Mouse (Mus musculus): ENCODE results near the gene Spryd3. TPM values are rescaled to one million over a fixed set of nuclear protein-coding genes. Genes with fewer than 3 reads are reported as not detected.
"Not testable (repeated sequence)": the region's sequence is repeated elsewhere in the genome, so short reads cannot be mapped to it uniquely, and the experiment has no call there.

Spryd3 gene
- polyA plus RNA-seq, 1 experiment: 46.6 TPM

DNA sequence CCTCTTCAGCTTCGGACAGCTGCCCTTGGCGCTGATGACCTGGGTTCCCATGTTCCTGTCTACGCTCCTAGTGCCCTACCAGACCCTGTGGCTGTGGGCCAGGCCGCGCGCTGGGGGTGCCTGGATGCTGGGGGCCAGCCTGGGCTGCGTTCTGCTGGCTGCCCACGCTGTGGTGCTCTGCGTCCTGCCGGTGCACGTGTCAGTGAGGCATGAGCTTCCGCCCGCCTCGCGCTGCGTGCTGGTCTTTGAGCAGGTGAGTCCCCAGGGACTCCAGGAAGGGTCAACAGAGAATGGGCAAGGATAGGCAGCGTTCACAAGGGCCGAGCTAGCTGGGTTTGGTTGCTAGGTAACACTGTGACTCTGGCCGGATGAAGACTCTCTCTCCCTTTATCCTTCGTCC, 20.8 kb upstream of the Spryd3 start:
- peaks cover 5% of the 10 kb centered on the region for H3K4me1 ChIP-seq (ENCODE audit: control insufficient read depth, insufficient read depth, low read length)
- H3K27me3 ChIP-seq (ENCODE audit: control insufficient read depth, insufficient read depth, low read length): no peaks in the 10 kb centered on the region
- no peaks in the 10 kb centered on the region for H3K36me3 ChIP-seq (ENCODE audit: control insufficient read depth, insufficient read depth, low read length)
- no peak overlapping the region for H3K4me3 ChIP-seq (ENCODE audit: control insufficient read depth, low read depth, low read length)
- no peak for TF ChIP-seq POLR2A (IDR thresholded peaks at IDR 0.05; ENCODE audit: control insufficient read depth, low read depth, low read length)
- 0 out of 2 replicates have a peak, but pooled peaks have one; percentile 1 for TF ChIP-seq CTCF (IDR thresholded peaks at IDR 0.05; ENCODE audit: control insufficient read depth, insufficient read depth, insufficient replicate concordance, low read depth, low read length)
- no peak overlapping the region for H3K27ac ChIP-seq (ENCODE audit: control insufficient read depth, insufficient read depth, low read depth, low read length)

DNA sequence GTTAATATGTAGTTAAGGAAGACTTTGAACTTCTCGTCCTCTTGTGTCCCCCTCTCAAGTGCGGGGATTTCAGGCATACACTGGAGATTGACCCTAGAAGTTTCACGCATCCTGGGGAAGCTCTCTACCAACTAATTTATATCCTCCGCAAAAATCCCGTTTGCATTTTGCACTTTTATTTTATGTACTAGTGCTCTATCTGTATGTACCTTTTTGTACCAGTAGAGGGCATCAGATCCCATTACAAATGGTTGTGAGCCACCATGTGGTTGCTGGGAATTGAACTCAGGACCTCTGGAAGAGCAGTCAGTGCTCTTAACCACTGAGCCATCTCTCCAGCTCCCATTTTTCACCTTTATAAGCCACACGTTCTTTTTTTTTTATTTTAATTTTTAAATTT, 19.0 kb upstream of the Spryd3 start:
- H3K36me3 ChIP-seq (ENCODE audit: control insufficient read depth, insufficient read depth, low read length); H3K4me3 ChIP-seq (ENCODE audit: control insufficient read depth, low read depth, low read length); H3K4me1 ChIP-seq (ENCODE audit: control insufficient read depth, insufficient read depth, low read length); H3K27ac ChIP-seq (ENCODE audit: control insufficient read depth, insufficient read depth, low read depth, low read length); H3K27me3 ChIP-seq (ENCODE audit: control insufficient read depth, insufficient read depth, low read length): not testable (repeated sequence)

DNA sequence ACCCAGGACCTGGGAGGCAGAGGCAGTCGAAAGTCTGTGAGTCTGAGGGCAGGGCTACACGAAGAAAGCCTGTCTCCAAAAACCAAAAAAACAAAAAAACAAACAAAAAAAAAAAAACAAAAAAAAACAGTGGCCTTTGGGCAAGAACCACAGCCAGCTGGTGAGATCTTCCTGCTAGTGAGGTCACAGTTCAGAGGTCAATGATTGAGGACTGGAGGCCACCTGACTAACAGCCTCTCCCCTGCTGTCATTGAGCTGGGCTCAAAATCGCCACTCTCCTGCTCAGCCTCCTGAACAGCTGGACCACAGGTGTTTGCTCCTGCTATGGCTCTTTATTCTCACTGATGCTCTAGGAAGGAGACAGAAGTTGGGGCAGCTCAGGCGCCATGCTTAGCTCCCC, 16.6 kb upstream of the Spryd3 start:
- H3K27ac ChIP-seq (ENCODE audit: control insufficient read depth, insufficient read depth, low read depth, low read length): no peak overlapping the region
- TF ChIP-seq CTCF (IDR thresholded peaks at IDR 0.05; ENCODE audit: control insufficient read depth, insufficient read depth, insufficient replicate concordance, low read depth, low read length): no peak
- no peak for TF ChIP-seq POLR2A (IDR thresholded peaks at IDR 0.05; ENCODE audit: control insufficient read depth, low read depth, low read length)
- H3K27me3 ChIP-seq (ENCODE audit: control insufficient read depth, insufficient read depth, low read length): no peaks in the 10 kb centered on the region
- H3K36me3 ChIP-seq (ENCODE audit: control insufficient read depth, insufficient read depth, low read length): no peaks in the 10 kb centered on the region
- H3K4me3 ChIP-seq (ENCODE audit: control insufficient read depth, low read depth, low read length): no peak overlapping the region
- H3K4me1 ChIP-seq (ENCODE audit: control insufficient read depth, insufficient read depth, low read length): peaks cover 8% of the 10 kb centered on the region

DNA sequence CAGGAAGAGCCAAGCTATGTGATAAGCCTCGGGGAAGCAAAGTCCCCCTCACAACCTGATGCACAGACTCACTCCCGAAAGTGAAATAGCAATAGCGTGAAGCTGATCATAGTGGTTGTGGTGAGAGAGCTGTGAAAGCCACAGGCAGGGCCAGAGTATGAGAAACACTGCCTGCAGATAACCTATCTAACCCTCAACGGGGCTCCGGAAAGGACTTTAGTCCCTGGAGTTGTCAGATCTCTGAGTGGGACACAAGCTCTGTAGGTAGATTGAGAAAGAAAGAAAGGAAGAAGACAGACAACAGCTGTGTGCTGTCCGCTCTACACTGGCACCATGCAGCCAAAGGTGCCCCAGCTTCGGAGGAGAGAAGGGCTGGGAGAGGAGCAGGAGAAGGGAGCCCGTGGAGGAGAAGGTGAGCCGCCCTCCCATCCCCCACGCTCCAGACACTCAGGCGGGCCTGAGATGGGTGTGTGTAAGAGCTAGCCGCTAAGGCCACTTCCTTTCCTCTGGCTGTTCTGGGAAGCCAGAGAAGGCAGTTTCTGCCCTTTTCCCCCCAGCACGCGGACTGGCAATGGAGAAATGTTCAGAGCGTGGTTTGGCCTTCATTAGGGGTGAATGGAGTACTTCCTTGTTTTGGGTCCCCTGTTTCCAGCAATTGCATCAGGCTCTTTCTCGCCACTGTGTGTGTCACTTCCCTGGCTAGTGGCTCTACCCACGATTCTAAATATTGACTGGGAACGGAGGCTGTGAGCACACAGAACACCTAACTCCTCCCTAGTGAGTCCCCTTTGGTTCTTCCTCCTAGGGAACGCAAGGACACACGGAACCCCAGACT, 14.5 kb upstream of the Spryd3 start, which contains the start of gene Soat2:
Soat2 (plus strand) TSS at position 226 of the 835 bp plus-strand sequence.
- Histone ChIP-seq H3K4me1 (ENCODE audit: control insufficient read depth, insufficient read depth, low read length) (0 out of 2 replicates have a peak, but pooled peaks cover 3% of the 10 kb centered on the region), H3K36me3 (ENCODE audit: control insufficient read depth, insufficient read depth, low read length) (no peaks in the 10 kb centered on the region), H3K27ac (ENCODE audit: control insufficient read depth, insufficient read depth, low read depth, low read length) (no peak within 1 kb of the TSS), H3K27me3 (ENCODE audit: control insufficient read depth, insufficient read depth, low read length) (no peaks in the 10 kb centered on the region), H3K4me3 (ENCODE audit: control insufficient read depth, low read depth, low read length) (no peak within 1 kb of the TSS)
- TF ChIP-seq POLR2A (IDR thresholded peaks at IDR 0.05; ENCODE audit: control insufficient read depth, low read depth, low read length) (no peak), CTCF (IDR thresholded peaks at IDR 0.05; ENCODE audit: control insufficient read depth, insufficient read depth, insufficient replicate concordance, low read depth, low read length) (no peak)

DNA sequence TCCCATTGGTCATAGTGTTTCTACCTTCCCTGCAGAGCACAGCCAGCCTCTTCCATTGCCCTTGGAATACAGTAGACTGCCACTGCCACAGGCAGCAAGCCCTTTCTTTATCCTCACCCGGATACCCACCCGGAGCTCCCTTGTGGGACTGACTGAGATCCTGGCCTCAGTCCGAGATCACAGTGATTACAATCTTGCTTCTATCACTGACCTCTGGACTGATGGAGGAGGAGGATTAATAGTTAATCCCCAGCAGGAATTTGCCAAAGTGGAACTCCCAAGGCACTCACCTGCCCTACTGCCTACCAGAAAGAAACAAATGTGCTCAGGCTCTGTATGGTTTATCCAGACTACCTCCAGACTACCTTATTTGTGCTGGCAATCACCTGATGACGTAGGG, 13.5 kb upstream of the Spryd3 start:
- TF ChIP-seq POLR2A (IDR thresholded peaks at IDR 0.05; ENCODE audit: control insufficient read depth, low read depth, low read length): no peak
- TF ChIP-seq CTCF (IDR thresholded peaks at IDR 0.05; ENCODE audit: control insufficient read depth, insufficient read depth, insufficient replicate concordance, low read depth, low read length): no peak
- Histone ChIP-seq H3K27me3 (ENCODE audit: control insufficient read depth, insufficient read depth, low read length) (no peaks in the 10 kb centered on the region), H3K4me1 (ENCODE audit: control insufficient read depth, insufficient read depth, low read length) (0 out of 2 replicates have a peak, but pooled peaks cover 6% of the 10 kb centered on the region), H3K27ac (ENCODE audit: control insufficient read depth, insufficient read depth, low read depth, low read length) (no peak overlapping the region), H3K36me3 (ENCODE audit: control insufficient read depth, insufficient read depth, low read length) (no peaks in the 10 kb centered on the region), H3K4me3 (ENCODE audit: control insufficient read depth, low read depth, low read length) (no peak overlapping the region)

DNA sequence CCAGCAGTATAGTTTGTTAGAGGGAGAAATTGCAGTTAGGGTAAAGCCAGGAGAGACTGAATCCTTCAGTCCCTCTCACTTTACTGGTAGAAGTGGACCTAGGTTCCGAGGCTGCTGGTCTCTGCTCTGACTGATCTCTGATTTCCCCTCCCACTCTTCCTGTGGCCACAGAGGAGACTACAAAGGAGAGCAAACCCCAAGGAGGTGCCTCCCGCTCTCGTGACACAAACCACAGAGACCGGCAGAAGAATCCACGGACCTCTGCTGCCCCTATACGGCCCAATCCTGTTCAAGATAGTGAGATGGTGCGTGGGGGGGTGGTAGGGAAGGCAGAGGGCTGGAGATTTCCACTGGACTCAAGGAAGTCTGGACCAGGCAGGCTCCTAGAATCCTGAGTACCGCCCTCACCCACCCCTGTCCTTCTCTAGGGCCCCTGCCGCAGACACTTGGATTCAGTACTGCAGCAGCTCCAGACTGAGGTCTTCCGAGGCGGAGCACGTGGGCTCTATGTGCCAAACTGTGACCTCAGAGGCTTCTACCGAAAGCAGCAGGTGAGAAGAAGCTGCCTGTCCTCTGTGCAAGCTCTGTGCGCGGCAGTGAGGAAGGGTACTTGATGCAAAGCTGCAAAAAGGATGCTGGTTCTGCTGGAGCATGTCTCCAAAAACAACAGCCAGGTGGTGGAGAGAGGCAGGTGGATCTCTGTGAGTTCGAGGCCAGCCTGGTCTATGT, 11.8 kb upstream of the Spryd3 start:
- Histone ChIP-seq H3K27me3 (ENCODE audit: control insufficient read depth, insufficient read depth, low read length) (no peaks in the 10 kb centered on the region; the same call in none of the 2 replicates), H3K4me3 (ENCODE audit: control insufficient read depth, low read depth, low read length) (no peak overlapping the region), H3K36me3 (ENCODE audit: control insufficient read depth, insufficient read depth, low read length) (no peaks in the 10 kb centered on the region), H3K4me1 (ENCODE audit: control insufficient read depth, insufficient read depth, low read length) (peaks cover 13% of the 10 kb centered on the region), H3K27ac (ENCODE audit: control insufficient read depth, insufficient read depth, low read depth, low read length) (no peak overlapping the region)
- TF ChIP-seq CTCF (IDR thresholded peaks at IDR 0.05; ENCODE audit: control insufficient read depth, insufficient read depth, insufficient replicate concordance, low read depth, low read length): no peak

DNA sequence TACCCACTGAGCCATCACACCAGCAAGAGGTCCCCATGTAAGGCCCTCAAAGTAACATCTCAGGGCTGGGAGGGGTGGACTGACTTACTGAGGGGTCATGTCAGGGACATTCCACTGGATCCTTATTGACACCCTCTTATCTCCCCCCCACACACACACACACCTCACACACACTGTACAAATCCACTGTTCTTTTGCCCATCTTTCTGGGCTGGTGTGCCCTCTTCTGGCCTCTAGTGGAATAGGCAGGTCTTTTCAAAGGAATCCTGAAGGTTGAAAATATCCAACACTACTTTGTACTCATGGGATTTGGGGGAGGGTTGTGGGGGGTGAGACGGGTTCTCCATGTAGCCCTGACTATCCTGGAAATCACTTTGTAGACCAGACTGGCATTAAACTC, 10.8 kb upstream of the Spryd3 start:
- peaks cover 13% of the 10 kb centered on the region for H3K4me1 ChIP-seq (ENCODE audit: control insufficient read depth, insufficient read depth, low read length)
- no peaks in the 10 kb centered on the region; the same call in none of the 2 replicates for H3K27me3 ChIP-seq (ENCODE audit: control insufficient read depth, insufficient read depth, low read length)
- TF ChIP-seq CTCF (IDR thresholded peaks at IDR 0.05; ENCODE audit: control insufficient read depth, insufficient read depth, insufficient replicate concordance, low read depth, low read length) (no peak), POLR2A (IDR thresholded peaks at IDR 0.05; ENCODE audit: control insufficient read depth, low read depth, low read length) (no peak)
- H3K4me3 ChIP-seq (ENCODE audit: control insufficient read depth, low read depth, low read length): no peak overlapping the region
- H3K36me3 ChIP-seq (ENCODE audit: control insufficient read depth, insufficient read depth, low read length): no peaks in the 10 kb centered on the region
- no peak overlapping the region for H3K27ac ChIP-seq (ENCODE audit: control insufficient read depth, insufficient read depth, low read depth, low read length)
